Mouse (Mus musculus) ES-E14 (cell line): ENCODE measurements around the gene Cx3cr1. TPM values are rescaled to one million over a fixed set of nuclear protein-coding genes. Genes with fewer than 3 reads are reported as not detected.

Experiments used
- DNase-seq: peaks from one replicate; pipeline ENCODE4 v3.0.0-alpha.2; 2013; ENCODE audit warnings: low read depth, low spot score
- H3K27ac ChIP-seq: 2 replicates; pipeline ENCODE4 v1.5.1; 2012; ENCODE audit warnings: low read depth, mild to moderate bottlenecking, low read length, moderate library complexity, mixed read lengths; ENCODE audit not compliant: poor library complexity, insufficient read depth, severe bottlenecking
- H3K36me3 ChIP-seq: 2 replicates; pipeline ENCODE4 v1.6.1; 2012; ENCODE audit warnings: mild to moderate bottlenecking, low read length, moderate library complexity, mixed read lengths; ENCODE audit not compliant: control insufficient read depth, poor library complexity, insufficient read depth, severe bottlenecking
- H3K4me1 ChIP-seq, 2 experiments: fragments of 150-350 bp in 1 of 2; sonication (generic) in 1 of 2; 2 replicates each; pipeline ENCODE4 v1.6.1; 2012; ENCODE audit warnings: low read length in 2 of 2, mild to moderate bottlenecking in 1 of 2, mixed read lengths in 1 of 2; ENCODE audit not compliant: control insufficient read depth in 2 of 2, insufficient read depth in 2 of 2, poor library complexity in 1 of 2
- H3K4me3 ChIP-seq, 2 experiments: fragments of 150-350 bp in 1 of 2; sonication (generic) in 1 of 2; 2 replicates each; pipeline ENCODE4 v1.5.1; 2012; ENCODE audit warnings: low read length in 2 of 2, low read depth in 1 of 2, mild to moderate bottlenecking in 1 of 2, mixed read lengths in 1 of 2; ENCODE audit not compliant: insufficient read depth in 1 of 2, poor library complexity in 1 of 2, severe bottlenecking in 1 of 2
- H3K9ac ChIP-seq: 2 replicates; pipeline ENCODE4 v1.6.1; 2012; ENCODE audit warnings: low read depth, mild to moderate bottlenecking, low read length, mixed read lengths; ENCODE audit not compliant: poor library complexity, insufficient read depth, severe bottlenecking
- H3K9me3 ChIP-seq: fragments of 150-350 bp; sonication (generic); 2 replicates; pipeline ENCODE4 v1.6.1; 2012; ENCODE audit warnings: low read depth, mild to moderate bottlenecking, low read length; ENCODE audit not compliant: control insufficient read depth, insufficient read depth
- CHD2 ChIP-seq: IDR thresholded peaks from 2 replicates; pipeline ENCODE4 v1.6.1; 2014; ENCODE audit warnings: mild to moderate bottlenecking, low read depth, low read length, inconsistent platforms
- HCFC1 ChIP-seq: IDR thresholded peaks from 2 replicates; pipeline ENCODE4 v1.6.1; 2012; ENCODE audit warnings: low read length, inconsistent platforms, borderline replicate concordance; ENCODE audit not compliant: insufficient read depth
- MAFK ChIP-seq: IDR thresholded peaks from 2 replicates; pipeline ENCODE4 v1.6.1; 2014; ENCODE audit warnings: mild to moderate bottlenecking, low read depth, low read length, inconsistent platforms; ENCODE audit not compliant: insufficient read depth
- ZC3H11A ChIP-seq: IDR thresholded peaks from 2 replicates; pipeline ENCODE4 v1.6.1; 2012; ENCODE audit warnings: low read depth, mild to moderate bottlenecking, inconsistent platforms, low read length, borderline replicate concordance
- ZNF384 ChIP-seq: IDR thresholded peaks from 2 replicates; pipeline ENCODE4 v1.6.1; 2012; ENCODE audit warnings: low read depth, low read length, inconsistent platforms
- in situ Hi-C, 2 experiments: fragments of 600-800 bp; cut with MboI; formaldehyde crosslinking; loops; one replicate each; pipeline ENCODE4 v1.15.1; 2025; ENCODE audit warnings: low sequenced_read_pairs in 2 of 2, inconsistent platforms in 1 of 2; ENCODE audit not compliant: unreplicated experiment in 2 of 2
- total RNA-seq: library from RNA; depleted of rRNA; stranded (reverse); fragments of 300-350 nt; gene quantifications from 2 replicates; pipeline ENCODE4 v1.2.3, GENCODE M21; 2012; rRNA removed

Gene Cx3cr1
- total RNA-seq, 1 experiment = 0.09 TPM

DNA sequence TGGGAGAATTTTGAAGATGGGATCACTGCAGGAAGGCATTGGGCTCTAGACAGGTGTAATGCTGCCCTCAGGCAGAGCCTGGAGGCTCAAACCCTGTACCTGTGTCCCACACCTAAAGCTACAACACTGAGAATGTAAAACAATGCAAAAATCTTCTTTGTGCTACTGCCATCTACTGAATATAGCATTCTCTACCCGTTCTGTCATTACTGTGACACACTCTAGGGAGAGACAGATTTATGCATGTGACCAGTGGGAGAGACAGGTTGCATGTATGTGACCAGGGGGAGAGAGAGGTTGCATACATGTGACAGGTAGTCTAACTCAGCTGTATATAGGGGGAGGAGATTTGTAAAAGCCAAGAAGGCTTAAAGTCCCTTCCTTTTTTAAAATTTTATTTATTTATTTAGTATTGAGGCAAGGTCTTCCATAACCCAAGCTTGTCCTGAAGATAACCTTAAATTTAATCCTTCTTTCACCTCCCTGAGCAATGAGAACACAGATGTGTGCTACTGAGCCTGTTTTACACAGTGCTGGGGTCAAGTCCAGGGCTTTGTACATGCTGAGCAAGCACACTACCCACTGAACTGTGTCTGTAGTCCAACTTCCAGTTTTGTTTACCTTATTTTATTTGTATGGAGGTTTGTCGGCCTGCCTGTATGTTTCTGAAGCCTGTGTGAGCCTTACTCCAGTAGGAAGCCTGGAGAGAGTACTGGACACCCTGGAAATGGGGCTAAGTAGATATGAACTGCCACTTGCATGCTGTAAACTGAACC lies 216.4 kb downstream of the Cx3cr1 start:
- Histone ChIP-seq H3K9ac (no peak overlapping the region), H3K4me3 (no peak overlapping the region), H3K4me1 (no peaks in the 10 kb centered on the region), H3K9me3 (peaks cover 8% of the 10 kb centered on the region; the same call in 1 of the 2 replicates), H3K27ac (no peak overlapping the region), H3K36me3 (no peaks in the 10 kb centered on the region)
- no peak for TF ChIP-seq ZNF384
- DNase-seq = no peak
- in situ Hi-C loops = no loop called here

DNA sequence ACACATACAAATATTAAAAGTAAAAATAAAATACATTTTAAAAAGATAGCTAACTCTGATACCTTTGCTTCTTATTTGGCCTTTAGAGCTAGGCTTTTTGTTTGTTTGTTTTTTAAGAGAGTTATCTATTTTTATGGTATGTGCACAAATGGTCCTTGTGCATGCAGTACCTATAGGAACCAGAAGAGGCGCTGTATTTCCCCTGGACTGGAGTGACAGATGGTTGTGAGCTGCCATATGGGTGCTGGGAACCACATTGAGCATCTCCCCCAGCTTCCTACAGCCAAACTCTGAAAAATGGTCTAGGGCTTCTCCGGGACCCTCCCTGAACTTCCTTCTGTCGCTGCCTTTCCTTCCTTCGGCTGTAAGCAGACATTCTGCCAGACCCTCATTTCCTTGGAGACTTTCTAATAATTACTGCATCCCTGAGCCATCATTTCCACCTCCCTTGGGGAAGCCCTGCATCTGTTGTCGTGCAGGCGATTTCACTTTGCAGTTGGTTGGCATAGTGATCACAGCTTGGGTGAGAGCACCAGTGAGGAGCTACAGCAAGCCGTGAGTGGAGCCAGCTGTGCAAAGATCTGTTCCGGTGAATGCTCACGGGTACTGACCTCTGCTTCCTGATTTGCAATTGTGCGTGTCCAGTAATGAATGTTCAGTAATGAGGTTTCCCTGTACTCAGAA lies 217.2 kb downstream of the Cx3cr1 start:
- H3K9ac ChIP-seq = no peak overlapping the region
- DNase-seq = no peak
- in situ Hi-C loops = no loop called here
- H3K9me3 ChIP-seq = peaks cover 4% of the 10 kb centered on the region; the same call in 1 of the 2 replicates
- H3K36me3 ChIP-seq = no peaks in the 10 kb centered on the region
- no peak for TF ChIP-seq ZNF384
- TF ChIP-seq HCFC1 = no peak
- TF ChIP-seq MAFK = no peak
- no peak for TF ChIP-seq ZC3H11A
- no peak for TF ChIP-seq CHD2
- H3K4me3 ChIP-seq = no peak overlapping the region
- H3K4me1 ChIP-seq = no peaks in the 10 kb centered on the region
- H3K27ac ChIP-seq = no peak overlapping the region

Other genes with a start within 250 kb of the Cx3cr1 start
- gene Scn11a, start 244.4 kb downstream of the Cx3cr1 start, total RNA-seq = 0.11 and 0.18 TPM in 2 replicates
- gene Wdr48, start 175.0 kb downstream of the Cx3cr1 start, total RNA-seq = 33.8 and 35.3 TPM in 2 replicates
- gene Gorasp1, start 132.3 kb downstream of the Cx3cr1 start, total RNA-seq = 16.8 and 21.5 TPM in 2 replicates
- 0.40 and 0.79 TPM in 2 replicates for gene Ttc21a, start 132.3 kb downstream of the Cx3cr1 start, total RNA-seq
- gene Csrnp1, start 85.2 kb downstream of the Cx3cr1 start, total RNA-seq = 40.6 and 57.8 TPM in 2 replicates
- 0.05 and 0.13 TPM in 2 replicates for gene Xirp1, start 46.3 kb downstream of the Cx3cr1 start, total RNA-seq
- 0.40 and 1.3 TPM in 2 replicates for gene Ccr8, start 22.2 kb upstream of the Cx3cr1 start, total RNA-seq
- gene Slc25a38, start 40.5 kb upstream of the Cx3cr1 start, total RNA-seq = 37.4 and 39.5 TPM in 2 replicates
- gene Rpsa, start 57.8 kb upstream of the Cx3cr1 start, total RNA-seq = 2,665 and 2,882 TPM in 2 replicates
- 2.7 and 5.4 TPM in 2 replicates for gene Mobp, start 79.8 kb upstream of the Cx3cr1 start, total RNA-seq
- 0.40 and 0.63 TPM in 2 replicates for gene Myrip, start 231.6 kb upstream of the Cx3cr1 start, total RNA-seq